Mouse (Mus musculus): ENCODE data around the gene Ensa. TPM values are rescaled to one million over a fixed set of nuclear protein-coding genes. Genes with fewer than 3 reads are reported as not detected.
A peak's percentile ranks its signal among the peaks of the same experiment; 100 is the strongest.
"Not testable (repeated sequence)": the region's sequence is repeated elsewhere in the genome, so short reads cannot be mapped to it uniquely, and the experiment has no call there.

Gene Ensa
- 10 to 100 TPM; 62.5 to 63.7 TPM for total RNA-seq (2021)
- long read RNA-seq, experiment 1, transcript Ensa-202 (4 exons, 1,130 nt), result minor isoform, 7 of 138 reads
- long read RNA-seq, experiment 1, transcript Ensa-201 (3 exons, 3,845 nt), result major isoform, 118 of 138 reads
- long read RNA-seq, experiment 1, partial matches to known transcripts, result 9 of 138 reads
- long read RNA-seq, experiment 1, other reads (novel, unspliced or antisense), result 4 of 138 reads
- long read RNA-seq, experiment 2, transcript Ensa-202 (4 exons, 1,130 nt), result minor isoform, 7 of 101 reads
- long read RNA-seq, experiment 2, transcript Ensa-201 (3 exons, 3,845 nt), result major isoform, 87 of 101 reads
- long read RNA-seq, experiment 2, partial matches to known transcripts, result 5 of 101 reads
- long read RNA-seq, experiment 2, other reads (novel, unspliced or antisense), result 2 of 101 reads

DNA sequence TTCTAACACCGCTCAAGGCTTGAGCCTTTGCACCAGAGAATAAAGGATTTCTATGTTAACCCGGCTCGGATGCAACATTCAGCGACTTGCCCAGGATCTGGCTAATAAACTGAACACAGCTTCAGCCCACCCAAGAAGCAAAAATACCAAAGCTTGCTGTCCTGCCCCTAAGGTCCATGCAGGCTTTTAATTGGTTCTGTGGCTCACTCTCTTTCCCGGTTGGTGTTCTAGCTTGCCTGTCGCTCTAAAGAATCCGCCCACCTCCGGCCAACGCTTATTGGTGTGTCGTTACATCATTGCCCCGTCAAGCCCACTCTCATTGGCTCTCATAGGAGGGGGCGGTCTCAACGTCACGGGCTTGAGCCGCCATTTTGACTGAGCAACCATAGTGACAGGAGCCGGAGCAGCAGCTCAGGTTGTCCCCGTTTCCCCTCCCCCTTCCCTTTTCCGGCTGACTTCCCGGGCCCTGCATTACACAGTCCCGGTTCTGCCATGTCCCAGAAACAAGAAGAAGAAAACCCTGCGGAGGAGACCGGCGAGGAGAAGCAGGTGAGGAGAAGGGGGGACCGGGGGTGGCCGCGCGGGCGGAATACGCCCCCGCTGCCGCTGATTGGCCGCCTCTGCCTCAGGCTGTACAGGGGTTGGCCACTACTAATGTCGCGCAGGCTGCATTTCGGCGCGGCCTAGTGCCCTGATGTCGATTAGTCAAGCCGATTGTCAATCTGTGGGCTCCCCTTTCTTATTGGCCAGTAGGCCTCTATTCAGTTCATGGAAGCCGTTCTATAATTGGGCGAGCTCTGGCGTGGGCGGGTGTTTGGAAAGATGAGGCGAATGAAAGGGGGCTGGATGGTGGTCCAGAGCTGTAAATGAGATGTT is at the start of gene Ensa:
Gene Ensa (plus strand): TSS at position 366 of the 876 bp plus-strand sequence.
- intact Hi-C loops (cut with DNase I), result loop anchor here (5.0 kb wide), 1 partner anchor 108 kb away; no protein-coding TSS in a partner anchor
- DNase-seq, result peak; percentile 95

GRCm38 (mm10) chr3:95587754-95588603 is 36.8 kb upstream of the Ensa start:
- intact Hi-C loops (cut with DNase I), result no loop called here
- no peak for DNase-seq

- DNase-seq, result peak; percentile 89 to 93
- intact Hi-C loops (cut with DNase I), result no loop called here
Measured at GRCm38 (mm10) chr3:95588604-95589086, 36.1 kb upstream of the Ensa start, which contains the start of gene Golph3l. Gene Golph3l (plus strand): TSS chr3:95588934.

DNA sequence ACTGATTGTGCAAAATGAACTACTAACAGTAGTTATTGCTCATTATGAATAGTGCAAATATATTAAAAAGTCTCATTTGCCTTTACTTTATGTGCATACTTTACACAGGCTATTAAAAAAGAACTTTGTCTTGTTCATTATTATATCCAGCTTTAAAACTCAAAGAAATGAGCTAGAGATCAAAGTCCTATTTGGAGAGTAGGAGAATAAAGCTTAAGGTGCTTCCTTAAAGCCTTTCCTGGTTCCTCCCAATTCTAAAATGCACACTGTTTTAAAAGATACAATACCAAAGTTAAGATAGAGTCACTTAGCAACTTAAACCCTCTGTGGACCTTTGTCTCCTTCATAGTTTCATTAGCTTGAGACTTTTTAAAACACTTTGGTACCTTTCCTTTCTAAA is 26.1 kb upstream of the Ensa start:
- intact Hi-C loops (cut with DNase I), result no loop called here
- no peak for DNase-seq

GRCm38 (mm10) chr3:95601287-95601686 is 23.5 kb upstream of the Ensa start:
- intact Hi-C loops (cut with DNase I), result no loop called here
- no peak for DNase-seq

GRCm38 (mm10) chr3:95606096-95606495 is 18.7 kb upstream of the Ensa start:
- DNase-seq, result no peak
- intact Hi-C loops (cut with DNase I), result no loop called here

- DNase-seq, result no peak
- intact Hi-C loops (cut with DNase I), result no loop called here
Measured at GRCm38 (mm10) chr3:95609195-95609594, 15.6 kb upstream of the Ensa start.

GRCm38 (mm10) chr3:95613996-95614395 is 10.8 kb upstream of the Ensa start:
- intact Hi-C loops (cut with DNase I), result no loop called here
- no peak for DNase-seq

DNA sequence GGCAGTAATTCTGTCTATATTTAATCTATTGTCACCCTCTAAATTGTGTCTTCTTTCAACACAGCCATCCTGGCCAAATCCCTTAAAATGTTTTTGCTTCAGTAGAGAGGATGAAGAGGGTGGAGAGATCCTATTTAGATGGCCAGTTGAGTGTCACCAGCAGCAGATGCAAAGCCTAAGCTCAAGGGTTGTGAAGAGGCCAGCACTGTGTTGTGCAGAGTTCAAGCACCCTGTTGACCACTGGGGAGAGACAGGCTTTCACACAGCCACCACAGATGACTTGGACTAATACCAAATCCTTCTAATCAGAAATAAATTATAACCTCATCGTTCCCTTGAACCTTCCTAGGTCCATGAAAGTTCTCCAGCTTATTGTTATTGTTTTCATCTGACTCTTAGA is 6.3 kb upstream of the Ensa start:
- intact Hi-C loops (cut with DNase I), result no loop called here
- DNase-seq, result no peak

DNA sequence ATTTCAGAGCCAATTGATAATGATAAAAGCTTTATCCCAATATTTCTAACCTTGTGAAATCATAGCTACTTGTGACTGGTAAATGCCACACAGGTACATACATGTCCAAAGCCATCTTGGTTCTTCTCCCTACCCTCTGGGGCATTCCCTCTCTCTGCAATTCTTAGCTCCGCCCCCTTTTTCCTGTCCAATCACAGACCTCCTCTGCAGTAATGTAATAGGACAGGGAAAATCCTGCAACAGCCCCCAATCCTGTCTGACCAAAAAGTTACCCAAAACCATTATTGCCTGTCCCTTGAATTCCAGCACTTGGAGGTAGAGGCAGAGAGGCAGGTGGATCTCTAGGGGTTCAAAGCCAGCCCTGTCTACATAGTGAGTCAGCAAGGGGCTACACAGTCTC is 3.6 kb upstream of the Ensa start:
- intact Hi-C loops (cut with DNase I), result loop anchor here (5.0 kb wide), 1 partner anchor 104 kb away; no protein-coding TSS in a partner anchor
- DNase-seq, result no peak

GRCm38 (mm10) chr3:95622421-95622820 is 2.4 kb upstream of the Ensa start:
- intact Hi-C loops (cut with DNase I), result loop anchor here (5.0 kb wide), 1 partner anchor 105 kb away; no protein-coding TSS in a partner anchor
- not testable (repeated sequence) for DNase-seq

DNA sequence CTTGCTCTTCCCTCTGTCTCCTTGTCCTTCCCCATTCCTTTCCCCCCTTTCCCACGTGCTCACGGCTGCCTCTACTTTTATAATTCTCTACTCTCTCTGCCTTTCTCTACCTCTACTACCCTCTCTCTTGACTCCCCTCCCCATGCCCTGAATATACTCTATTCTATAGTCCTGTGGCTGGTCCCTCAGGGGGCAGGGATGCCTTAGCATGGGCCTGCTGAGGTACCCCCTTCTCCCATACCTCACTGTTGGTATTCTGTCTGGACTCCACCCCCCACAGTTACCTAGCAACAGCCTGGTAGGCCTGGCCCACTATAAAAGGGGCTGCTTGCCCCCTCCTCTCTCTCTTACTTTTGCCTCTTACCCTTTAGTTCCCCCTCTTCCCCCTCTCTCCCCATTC is 1.2 kb upstream of the Ensa start:
- intact Hi-C loops (cut with DNase I), result loop anchor here (5.0 kb wide), 1 partner anchor 106 kb away; no protein-coding TSS in a partner anchor

GRCm38 (mm10) chr3:95623991-95624515 is 740 bp upstream of the Ensa start:
- DNase-seq, result not testable (repeated sequence)
- intact Hi-C loops (cut with DNase I), result loop anchor here (5.0 kb wide), 1 partner anchor 107 kb away; no protein-coding TSS in a partner anchor

More for the DNA sequence above, 1.2 kb upstream of the Ensa start:
- DNase-seq, result no peak

- intact Hi-C loops (cut with DNase I), result no loop called here
- DNase-seq, result no peak
Measured at GRCm38 (mm10) chr3:95627763-95628162, 3.0 kb downstream of the Ensa start.

GRCm38 (mm10) chr3:95629755-95630154 is 5.0 kb downstream of the Ensa start:
- intact Hi-C loops (cut with DNase I), result loop anchor here (5.0 kb wide), 2 partner anchors 128 to 188 kb away; partner anchors contain the start of gene Rprd2
- DNase-seq, result no peak

- no peak for DNase-seq
- intact Hi-C loops (cut with DNase I), result loop anchor here (5.0 kb wide), 2 partner anchors 126 to 186 kb away; partner anchors contain the start of gene Rprd2
Measured at GRCm38 (mm10) chr3:95630856-95631255, 6.1 kb downstream of the Ensa start.

DNA sequence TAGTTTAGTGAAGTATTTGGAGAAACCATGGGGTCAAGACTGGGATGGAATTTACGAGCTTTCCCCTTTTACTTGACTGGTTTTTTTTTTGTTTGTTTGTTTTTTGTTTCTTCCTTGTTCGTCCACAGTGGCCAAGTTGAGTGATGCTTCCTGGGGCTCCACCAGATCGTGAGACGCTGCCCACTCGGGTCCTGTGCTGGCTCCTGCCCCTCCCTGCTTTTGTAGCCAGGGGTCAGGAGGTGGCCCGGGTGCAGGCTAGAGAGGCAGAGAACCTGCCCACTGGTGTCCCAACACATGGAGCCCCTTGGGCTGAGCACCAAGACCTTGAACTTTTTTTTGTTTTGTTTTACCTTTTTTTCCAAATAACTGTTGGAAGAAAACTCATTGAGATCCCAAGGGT is 6.5 kb downstream of the Ensa start:
- DNase-seq, result no peak
- intact Hi-C loops (cut with DNase I), result loop anchor here (5.0 kb wide), 2 partner anchors 126 to 186 kb away; partner anchors contain the start of gene Rprd2

DNA sequence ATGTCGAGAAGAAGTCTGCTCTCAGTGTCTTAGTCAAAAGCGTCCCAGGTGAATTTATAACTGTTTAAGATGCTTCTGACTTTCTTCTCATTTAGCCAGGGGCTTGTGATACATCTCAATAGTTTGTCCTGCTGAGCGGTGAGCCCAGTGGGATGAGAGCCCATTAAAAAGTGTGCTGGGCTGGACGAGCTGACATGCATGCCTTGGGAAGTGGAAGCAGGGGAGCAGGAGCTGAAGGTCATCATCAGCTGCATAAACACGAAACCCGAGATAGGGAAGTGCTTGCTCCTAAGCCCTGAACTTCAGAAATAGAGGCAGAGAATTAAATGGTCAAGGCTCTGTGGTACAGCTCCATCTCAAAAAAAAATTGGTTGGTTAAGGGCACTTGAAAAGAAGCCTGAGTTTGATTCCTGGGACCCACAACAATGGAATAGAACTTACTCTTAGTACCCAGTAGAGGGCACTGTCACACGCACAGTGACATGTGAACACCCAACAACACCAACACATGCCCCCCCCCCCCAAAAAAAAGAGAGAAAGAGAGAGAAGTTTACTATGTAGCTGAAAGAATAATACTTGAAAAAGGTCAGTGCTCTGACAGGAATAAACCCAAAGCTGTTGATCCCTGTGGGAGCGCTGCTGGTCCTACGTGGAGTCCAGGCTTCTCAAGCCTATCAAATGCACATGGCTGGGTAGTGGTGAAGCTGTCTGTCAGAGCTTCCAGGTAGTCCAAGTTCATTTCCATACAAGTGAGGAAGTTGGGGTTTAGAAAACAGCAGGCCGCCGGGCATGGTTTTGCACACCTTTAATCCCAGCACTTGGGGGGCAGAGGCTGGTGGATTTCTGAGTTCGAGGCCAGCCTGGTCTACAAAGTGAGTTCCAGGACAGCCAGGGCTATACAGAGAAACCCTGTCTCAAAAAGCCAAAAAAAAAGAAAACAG is 8.1 kb downstream of the Ensa start:
- DNase-seq, result no peak
- intact Hi-C loops (cut with DNase I), result loop anchor here (1.0 to 5.0 kb wide), 4 partner anchors 43 to 184 kb away; partner anchors contain the start of gene Rprd2
